Mouse (Mus musculus) heart, embryonic 12.5 days (tissue): ENCODE data around the gene Xrcc5. TPM values are rescaled to one million over a fixed set of nuclear protein-coding genes. Genes with fewer than 3 reads are reported as not detected.

Experiments used
- ATAC-seq: fragments of 200-750 bp; cut with Nextera tagmentation; 2 replicates; pipeline ENCODE4 v1.8.0; 2017; ENCODE audit warnings: moderate TSS enrichment, moderate library complexity; ENCODE audit not compliant: insufficient number of reproducible peaks, low FRiP score
- H3K27ac ChIP-seq: fragments of 300-500 bp; sonication (generic); 2 replicates; pipeline ENCODE4 v1.5.1; 2016; ENCODE audit warnings: mild to moderate bottlenecking, moderate library complexity; ENCODE audit not compliant: poor library complexity, severe bottlenecking
- H3K27me3 ChIP-seq: fragments of 300-500 bp; sonication (generic); replicated peaks from 2 replicates; pipeline ENCODE4 v1.6.1; 2016; ENCODE audit warnings: mild to moderate bottlenecking, moderate library complexity
- H3K36me3 ChIP-seq: fragments of 300-500 bp; sonication (generic); 2 replicates; pipeline ENCODE4 v1.6.1; 2016; ENCODE audit warnings: mild to moderate bottlenecking, moderate library complexity
- H3K4me1 ChIP-seq: fragments of 300-500 bp; sonication (generic); replicated peaks from 2 replicates; pipeline ENCODE4 v1.6.1; 2016; ENCODE audit warnings: mild to moderate bottlenecking
- H3K4me2 ChIP-seq: fragments of 300-500 bp; sonication (generic); 2 replicates; pipeline ENCODE4 v1.6.1; 2016; ENCODE audit warnings: mild to moderate bottlenecking, moderate library complexity
- H3K4me3 ChIP-seq: fragments of 300-500 bp; sonication (generic); 2 replicates; pipeline ENCODE4 v1.5.1; 2016; ENCODE audit warnings: mild to moderate bottlenecking
- H3K9ac ChIP-seq: fragments of 300-500 bp; sonication (generic); 2 replicates; pipeline ENCODE4 v1.6.1; 2016; ENCODE audit warnings: mild to moderate bottlenecking, moderate library complexity
- H3K9me3 ChIP-seq: fragments of 300-500 bp; sonication (generic); replicated peaks from 2 replicates; pipeline ENCODE4 v1.6.1; 2016; ENCODE audit warnings: mild to moderate bottlenecking, moderate library complexity
- WGBS: fragments of 180-500 bp; shearing (Covaris S2); methylation state at CpG from one replicate; pipeline ENCODE4 v1.1.7; 2016; 5-methylcytosine and 5-hydroxymethylcytosine counted together
- polyA plus RNA-seq: library from polyadenylated mRNA; unstranded; fragments of >200 nt; fragmentation: Nextera tagmentation; extraction: Ambion mirVana; gene quantifications from 2 replicates; pipeline ENCODE4 v1.2.1, GENCODE M21; 2016

Gene Xrcc5
- polyA plus RNA-seq, 1 experiment from 2014 or later, result 20.5 TPM

GRCm38 (mm10) chr1:72316409-72316808 is 9.2 kb downstream of the Xrcc5 start:
- Histone ChIP-seq H3K4me1 (no peaks in the 10 kb centered on the region), H3K27ac (no peak overlapping the region), H3K27me3 (peaks cover 40% of the 10 kb centered on the region), H3K4me3 (no peak overlapping the region), H3K36me3 (peaks cover 44% of the 10 kb centered on the region), H3K9me3 (no peaks in the 10 kb centered on the region), H3K4me2 (no peak overlapping the region), H3K9ac (no peak overlapping the region)
- ATAC-seq, result no peak
- WGBS, result 52% methylated on average over 8 of the region's 8 CpGs

DNA sequence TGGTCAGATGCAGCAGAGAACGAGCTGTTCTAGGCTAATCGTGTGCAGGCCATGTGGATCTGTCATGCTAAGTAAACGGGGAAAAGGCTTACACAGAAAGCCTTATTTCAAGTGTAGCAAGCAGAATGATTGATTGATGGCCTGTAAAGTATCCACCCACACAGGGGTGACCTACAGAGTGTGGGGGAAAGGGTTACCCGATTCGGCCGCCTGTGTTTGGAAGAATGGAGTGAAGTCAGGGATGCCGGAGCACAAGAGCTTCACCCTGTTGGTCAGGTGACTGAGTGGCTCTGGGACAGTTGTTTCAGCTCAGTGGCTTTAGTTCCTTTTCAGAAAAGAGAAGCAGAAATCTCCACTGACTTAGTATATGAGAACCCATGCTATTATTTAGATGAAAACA is 9.7 kb downstream of the Xrcc5 start:
- H3K4me2 ChIP-seq, result no peak overlapping the region
- ATAC-seq, result no peak
- 81% methylated on average over 7 of the region's 7 CpGs for whole genome bisulfite sequencing
- peaks cover 44% of the 10 kb centered on the region for H3K36me3 ChIP-seq
- H3K4me1 ChIP-seq, result no peaks in the 10 kb centered on the region
- no peaks in the 10 kb centered on the region for H3K9me3 ChIP-seq
- no peak overlapping the region for H3K4me3 ChIP-seq
- H3K27me3 ChIP-seq, result peaks cover 40% of the 10 kb centered on the region
- H3K9ac ChIP-seq, result no peak overlapping the region
- H3K27ac ChIP-seq, result no peak overlapping the region

DNA sequence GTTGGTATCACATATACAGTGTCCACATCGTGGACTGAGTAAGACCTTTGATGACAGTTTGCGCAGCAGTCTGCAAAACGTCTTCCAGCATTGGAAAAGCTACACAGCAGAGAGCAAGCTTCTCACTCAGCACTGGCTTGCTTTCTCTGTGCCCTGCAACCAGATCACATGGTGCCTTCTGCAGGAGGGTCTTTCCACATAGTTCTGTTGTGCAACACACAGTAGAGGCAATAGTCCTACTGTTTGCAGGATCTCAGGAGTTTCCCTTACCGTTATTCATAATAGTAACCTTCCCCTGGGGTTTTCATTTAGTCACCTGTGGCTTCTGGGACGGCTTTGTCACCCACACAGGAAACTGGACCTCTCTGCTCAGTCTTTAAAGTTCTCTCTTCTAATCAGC is 13.5 kb downstream of the Xrcc5 start:
- Histone ChIP-seq H3K4me3 (no peak overlapping the region), H3K9me3 (no peaks in the 10 kb centered on the region), H3K27me3 (peaks cover 33% of the 10 kb centered on the region), H3K36me3 (peaks cover 45% of the 10 kb centered on the region), H3K4me2 (no peak overlapping the region), H3K27ac (no peak overlapping the region), H3K4me1 (no peaks in the 10 kb centered on the region), H3K9ac (no peak overlapping the region)
- ATAC-seq, result no peak
- whole genome bisulfite sequencing, result 82% methylated on average over 5 of the region's 5 CpGs

GRCm38 (mm10) chr1:72323248-72323647 is 16.0 kb downstream of the Xrcc5 start:
- no peak for ATAC-seq

DNA sequence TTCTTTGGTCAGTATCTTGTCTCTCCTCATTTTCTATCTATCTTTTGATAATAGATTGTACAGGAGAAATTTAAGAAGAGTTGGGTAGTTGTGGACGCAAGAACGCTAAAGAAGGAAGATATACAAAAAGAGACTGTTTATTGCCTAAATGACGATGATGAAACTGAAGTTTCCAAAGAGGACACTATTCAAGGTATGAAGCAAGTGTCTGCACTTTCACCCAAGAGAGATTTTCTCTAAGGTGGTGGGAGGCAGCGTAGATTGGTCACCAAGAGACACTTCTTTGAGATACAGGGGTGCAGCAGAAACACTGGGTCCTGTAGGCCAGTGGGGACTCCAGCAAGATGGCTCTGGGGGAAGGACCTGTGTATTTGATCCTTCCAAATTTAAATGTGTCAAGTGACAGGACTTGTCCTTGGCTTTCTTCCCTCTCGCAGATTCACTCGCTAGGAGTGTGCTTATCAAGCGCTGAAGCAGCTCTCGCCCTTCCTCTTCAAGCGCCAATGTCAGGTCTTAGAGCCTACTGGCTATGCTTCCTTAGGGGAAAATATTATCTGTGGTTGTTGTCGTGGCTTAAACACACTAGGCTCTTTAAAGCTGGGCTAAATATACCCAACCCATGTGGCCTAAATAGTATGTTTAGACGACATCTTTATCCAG is 19.1 kb downstream of the Xrcc5 start:
- H3K4me1 ChIP-seq, result 0 out of 2 replicates have a peak, but pooled peaks cover 3% of the 10 kb centered on the region
- no peak overlapping the region for H3K4me2 ChIP-seq
- ATAC-seq, result no peak
- H3K36me3 ChIP-seq, result peaks cover 49% of the 10 kb centered on the region
- H3K4me3 ChIP-seq, result no peak overlapping the region
- H3K27me3 ChIP-seq, result peaks cover 5% of the 10 kb centered on the region; the same call in 1 of the 2 replicates
- 72% methylated on average over 11 of the region's 11 CpGs for WGBS
- no peak overlapping the region for H3K27ac ChIP-seq
- H3K9me3 ChIP-seq, result no peaks in the 10 kb centered on the region
- no peak overlapping the region for H3K9ac ChIP-seq

More at GRCm38 (mm10) chr1:72323248-72323647, 16.0 kb downstream of the Xrcc5 start:
- Histone ChIP-seq H3K27me3 (peaks cover 24% of the 10 kb centered on the region), H3K4me1 (0 out of 2 replicates have a peak, but pooled peaks cover 3% of the 10 kb centered on the region), H3K27ac (no peak overlapping the region), H3K4me2 (no peak overlapping the region), H3K9me3 (no peaks in the 10 kb centered on the region), H3K4me3 (no peak overlapping the region), H3K9ac (no peak overlapping the region), H3K36me3 (peaks cover 48% of the 10 kb centered on the region)
- 92% methylated on average over 4 of the region's 4 CpGs for WGBS

DNA sequence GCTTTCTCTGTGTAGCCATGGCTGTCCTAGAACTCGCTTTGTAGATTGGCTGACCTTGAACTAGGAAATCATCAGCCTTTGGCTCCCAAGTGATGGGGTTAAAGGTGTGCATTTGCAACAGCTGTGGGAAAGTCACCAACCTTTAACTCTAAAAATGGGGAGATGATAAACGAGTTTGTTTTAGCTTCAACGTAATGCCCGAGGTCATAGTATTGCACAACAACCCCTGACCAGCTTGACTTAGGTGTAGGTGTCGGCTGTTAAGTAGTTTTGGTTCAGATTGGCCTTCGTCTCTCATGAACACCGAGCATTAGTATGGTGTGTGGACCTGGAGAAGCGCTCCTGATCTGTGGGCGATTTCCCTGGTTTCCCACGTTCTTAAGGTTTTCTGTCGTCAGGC is 27.6 kb downstream of the Xrcc5 start:
- Histone ChIP-seq H3K36me3 (peaks cover 37% of the 10 kb centered on the region), H3K9ac (no peak overlapping the region), H3K4me3 (no peak overlapping the region), H3K9me3 (no peaks in the 10 kb centered on the region), H3K27me3 (no peaks in the 10 kb centered on the region), H3K4me1 (no peaks in the 10 kb centered on the region), H3K27ac (no peak overlapping the region), H3K4me2 (no peak overlapping the region)
- ATAC-seq, result no peak
- 87% methylated on average over 11 of the region's 11 CpGs for WGBS

DNA sequence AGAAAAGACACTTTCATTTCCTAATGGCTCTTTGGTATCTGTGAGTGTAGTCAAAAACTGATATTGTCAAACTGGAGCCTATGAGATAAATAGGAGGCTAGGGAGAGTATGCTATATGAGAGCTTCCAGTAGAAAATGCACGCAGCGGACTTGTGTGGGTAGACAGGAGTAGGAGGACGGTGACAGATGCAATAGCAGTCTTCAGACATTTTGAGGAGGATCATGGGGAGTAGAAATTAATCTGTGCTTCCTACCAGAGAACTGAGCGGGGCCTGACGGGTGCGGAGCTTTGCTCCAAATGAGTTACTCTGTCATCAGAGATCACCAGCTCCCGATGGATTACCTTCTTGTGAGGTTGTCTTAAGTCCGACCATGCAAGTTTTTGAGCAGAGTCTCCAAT is 29.6 kb downstream of the Xrcc5 start:
- no peak overlapping the region for H3K27ac ChIP-seq
- no peak for ATAC-seq
- H3K27me3 ChIP-seq, result no peaks in the 10 kb centered on the region
- H3K4me2 ChIP-seq, result no peak overlapping the region
- H3K4me1 ChIP-seq, result no peaks in the 10 kb centered on the region
- H3K4me3 ChIP-seq, result no peak overlapping the region
- H3K9me3 ChIP-seq, result no peaks in the 10 kb centered on the region
- H3K9ac ChIP-seq, result no peak overlapping the region
- H3K36me3 ChIP-seq, result peaks cover 41% of the 10 kb centered on the region
- WGBS, result 89% methylated on average over 8 of the region's 8 CpGs

DNA sequence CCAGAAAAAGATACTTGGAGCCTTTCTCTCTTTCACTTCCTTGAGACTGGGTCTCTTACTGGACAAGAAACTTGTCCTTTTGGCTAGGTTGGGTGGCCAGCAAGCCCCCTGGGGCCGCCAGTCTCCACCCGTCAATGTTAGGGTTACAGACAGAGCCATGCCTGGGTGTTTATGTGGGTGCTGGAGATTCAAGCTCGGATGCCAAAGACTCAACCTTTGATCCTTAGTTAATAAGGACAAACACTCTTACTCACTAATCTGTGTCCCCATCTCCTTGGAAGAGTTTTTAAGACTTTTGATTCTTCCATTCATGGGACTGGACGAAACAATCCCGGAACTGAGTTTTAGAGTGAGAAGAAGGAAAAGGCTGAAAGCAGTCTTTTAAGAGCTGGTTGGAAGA is 31.1 kb downstream of the Xrcc5 start:
- Histone ChIP-seq H3K4me2 (no peak overlapping the region), H3K36me3 (peaks cover 43% of the 10 kb centered on the region), H3K9me3 (no peaks in the 10 kb centered on the region), H3K27ac (no peak overlapping the region), H3K9ac (no peak overlapping the region), H3K4me3 (no peak overlapping the region), H3K4me1 (no peaks in the 10 kb centered on the region), H3K27me3 (no peaks in the 10 kb centered on the region)
- 90% methylated on average over 5 of the region's 5 CpGs for WGBS
- ATAC-seq, result no peak

DNA sequence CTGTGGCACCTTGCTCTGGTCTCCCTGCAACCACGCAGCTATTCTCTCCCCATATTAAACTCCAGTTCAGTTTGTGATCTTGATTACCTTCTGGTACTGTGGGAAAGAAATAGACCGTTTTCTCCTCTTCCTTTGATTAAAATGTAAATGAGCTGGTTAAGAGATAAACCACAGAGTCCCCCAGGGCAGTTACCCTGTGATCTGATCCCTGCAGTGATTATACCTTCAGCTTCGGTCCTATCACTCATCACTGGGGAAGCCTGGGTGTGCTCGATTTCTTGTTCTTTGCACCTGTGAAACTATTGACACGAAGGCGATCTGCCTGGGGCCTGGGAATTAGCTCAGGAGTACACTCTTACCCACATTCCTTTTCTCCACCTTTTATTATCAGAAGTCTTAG is 40.7 kb downstream of the Xrcc5 start:
- Histone ChIP-seq H3K4me1 (no peaks in the 10 kb centered on the region), H3K27ac (no peak overlapping the region), H3K27me3 (no peaks in the 10 kb centered on the region), H3K4me2 (no peak overlapping the region), H3K9me3 (no peaks in the 10 kb centered on the region), H3K36me3 (peaks cover 46% of the 10 kb centered on the region), H3K9ac (no peak overlapping the region), H3K4me3 (no peak overlapping the region)
- ATAC-seq, result no peak
- WGBS, result 76% methylated on average over 6 of the region's 6 CpGs

DNA sequence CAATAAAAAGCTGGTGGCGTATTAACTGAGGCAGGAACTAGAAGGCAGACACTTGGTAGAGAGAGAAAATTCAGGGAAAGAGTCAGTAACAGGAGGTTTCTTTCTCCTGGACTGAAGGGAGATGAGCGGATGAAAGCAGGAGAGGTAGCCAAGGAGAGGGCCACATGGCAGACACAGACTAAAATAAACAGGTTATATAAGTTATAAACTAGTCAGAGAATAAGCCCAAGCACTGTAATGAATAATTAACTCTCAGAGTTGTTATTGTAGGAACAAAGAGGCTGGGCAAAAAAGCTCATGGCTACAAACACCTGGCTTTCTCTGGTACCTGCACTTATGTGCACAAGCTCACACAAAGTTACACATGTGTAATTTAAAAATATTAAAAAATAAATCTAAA is 47.6 kb downstream of the Xrcc5 start:
- 97% methylated on average over 2 of the region's 2 CpGs for WGBS
- H3K27ac ChIP-seq, result no peak overlapping the region
- H3K4me2 ChIP-seq, result no peak overlapping the region
- no peak overlapping the region for H3K9ac ChIP-seq
- H3K9me3 ChIP-seq, result no peaks in the 10 kb centered on the region
- H3K4me1 ChIP-seq, result no peaks in the 10 kb centered on the region
- no peak overlapping the region for H3K4me3 ChIP-seq
- no peaks in the 10 kb centered on the region for H3K27me3 ChIP-seq
- no peak for ATAC-seq
- H3K36me3 ChIP-seq, result peaks cover 29% of the 10 kb centered on the region

GRCm38 (mm10) chr1:72358216-72358615 is 51.0 kb downstream of the Xrcc5 start:
- peaks cover 28% of the 10 kb centered on the region for H3K36me3 ChIP-seq
- no peak overlapping the region for H3K27ac ChIP-seq
- H3K9me3 ChIP-seq, result no peaks in the 10 kb centered on the region
- WGBS, result 87% methylated on average over 2 of the region's 2 CpGs
- no peak overlapping the region for H3K4me2 ChIP-seq
- no peak overlapping the region for H3K9ac ChIP-seq
- no peaks in the 10 kb centered on the region for H3K4me1 ChIP-seq
- no peak for ATAC-seq
- H3K4me3 ChIP-seq, result no peak overlapping the region
- H3K27me3 ChIP-seq, result no peaks in the 10 kb centered on the region

GRCm38 (mm10) chr1:72359462-72359861 is 52.2 kb downstream of the Xrcc5 start:
- 83% methylated on average over 2 of the region's 2 CpGs for WGBS
- no peak for ATAC-seq
- Histone ChIP-seq H3K4me3 (no peak overlapping the region), H3K27ac (no peak overlapping the region), H3K4me2 (no peak overlapping the region), H3K9me3 (no peaks in the 10 kb centered on the region), H3K36me3 (peaks cover 28% of the 10 kb centered on the region), H3K4me1 (peaks cover 6% of the 10 kb centered on the region), H3K9ac (no peak overlapping the region), H3K27me3 (no peaks in the 10 kb centered on the region)
